Mouse (Mus musculus): Measurements from ENCODE around the gene Ptpn13.

GRCm38 (mm10) chr5:103541542-103541941 lies 116.5 kb downstream of the Ptpn13 start:
- TF ChIP-seq CTCF (IDR thresholded peaks at IDR 0.05; ENCODE audit: control insufficient read depth, insufficient read depth, insufficient replicate concordance, low read depth, low read length) (no peak), POLR2A (IDR thresholded peaks at IDR 0.05; ENCODE audit: control insufficient read depth, low read depth, low read length) (no peak)
